Mouse (Mus musculus): Measurements from ENCODE around the gene 1190005I06Rik.

Gene 1190005I06Rik

DNA sequence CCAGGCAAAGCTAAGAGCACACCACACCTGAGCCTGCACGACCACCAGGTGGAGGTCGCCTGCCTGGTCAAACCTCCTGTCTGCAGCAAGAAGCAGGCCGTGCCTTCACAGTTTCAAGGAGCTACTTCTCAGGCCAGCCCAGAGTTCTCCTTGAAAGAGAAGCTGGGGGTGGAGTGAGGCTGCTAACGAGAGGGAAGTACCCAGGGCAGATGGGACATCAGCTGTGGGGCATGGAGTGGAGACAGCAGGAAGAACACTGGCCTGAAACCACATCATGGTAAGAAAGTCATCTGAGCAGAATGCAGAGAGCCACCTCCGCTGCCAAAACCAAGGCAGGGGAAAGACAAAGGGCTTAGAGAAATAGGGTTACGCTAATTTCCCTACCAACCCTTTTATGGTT is 17.1 kb upstream of the 1190005I06Rik start:
- H3K4me1 ChIP-seq (replicated peaks; ENCODE audit: low read depth, low read length), result peaks cover 80% of the 10 kb centered on the region
- peaks cover 71% of the 10 kb centered on the region for H3K36me3 ChIP-seq (ENCODE audit: insufficient read depth, low read length)
- H3K9me3 ChIP-seq (ENCODE audit: low read length), result no peaks in the 10 kb centered on the region
- TF ChIP-seq CTCF (conservative IDR thresholded peaks at IDR 0.05; ENCODE audit: low read length) (no peak), POU5F1 (IDR thresholded peaks at IDR 0.05; ENCODE audit: borderline replicate concordance, low read length) (no peak), NANOG (IDR thresholded peaks at IDR 0.05; ENCODE audit: borderline replicate concordance, low read length) (no peak)
- H3K4me3 ChIP-seq (replicated peaks; ENCODE audit: low read length), result no peak overlapping the region
- H3K27me3 ChIP-seq (ENCODE audit: insufficient read depth, low read length), result no peaks in the 10 kb centered on the region

DNA sequence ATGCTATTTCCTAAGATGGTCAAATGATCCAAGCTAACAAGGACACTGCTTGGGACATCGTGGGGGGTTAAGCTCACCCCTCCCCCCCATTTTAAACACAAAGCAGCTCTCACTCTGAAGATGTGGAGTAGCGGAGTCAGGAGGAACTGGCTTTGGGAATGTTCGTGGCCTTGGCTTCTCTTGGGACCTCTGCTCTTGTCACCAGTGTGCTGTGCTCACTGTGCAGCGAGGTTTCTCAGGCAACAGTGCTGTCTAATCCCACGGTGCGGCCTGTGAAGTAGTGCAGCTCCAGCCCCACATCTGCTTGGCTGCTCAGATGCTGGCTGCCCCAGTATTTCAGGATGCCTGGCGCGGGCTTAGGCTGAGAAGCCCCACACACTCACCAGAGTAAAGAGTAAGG is 10.0 kb upstream of the 1190005I06Rik start:
- H3K4me1 ChIP-seq (replicated peaks; ENCODE audit: low read depth, low read length), result peaks cover 98% of the 10 kb centered on the region

DNA sequence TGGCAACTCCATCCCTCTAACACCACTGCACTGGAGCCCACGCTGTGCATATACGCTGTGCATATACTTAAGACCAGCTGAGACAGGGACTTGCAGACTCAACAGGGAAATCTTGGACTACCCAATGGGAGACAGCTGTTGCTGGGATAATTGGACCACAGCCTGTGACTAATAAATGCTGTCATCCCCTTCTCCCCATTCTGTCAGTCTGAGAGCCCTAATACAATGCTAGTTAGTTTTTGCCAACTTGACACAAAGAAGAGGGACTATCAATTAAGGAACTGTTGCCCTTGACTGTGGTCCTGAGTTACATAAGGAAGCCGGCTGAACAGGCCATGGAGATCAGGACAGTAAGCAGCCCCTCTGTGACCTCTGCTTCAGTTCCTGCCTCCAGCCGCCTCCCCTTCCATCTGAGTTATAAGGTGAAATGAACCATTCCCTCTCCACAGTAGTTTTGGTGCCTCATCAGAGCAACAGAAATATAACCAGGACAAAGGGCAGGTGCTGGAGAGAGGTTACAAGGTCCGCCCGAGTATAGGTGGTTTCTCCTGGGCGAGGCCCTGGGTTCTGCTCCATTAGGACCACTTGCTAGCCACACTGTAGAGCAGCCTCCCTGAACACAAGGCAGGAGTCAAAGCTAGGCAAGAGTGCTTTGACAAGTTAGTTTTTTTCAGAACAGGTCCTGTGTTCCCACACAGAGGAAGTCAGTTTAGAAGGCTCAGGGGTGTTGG is 9.1 kb upstream of the 1190005I06Rik start:
- Histone ChIP-seq H3K4me1 (replicated peaks; ENCODE audit: low read depth, low read length) (peaks cover 95% of the 10 kb centered on the region), H3K27me3 (ENCODE audit: insufficient read depth, low read length) (no peaks in the 10 kb centered on the region), H3K9me3 (ENCODE audit: low read length) (no peaks in the 10 kb centered on the region), H3K36me3 (ENCODE audit: insufficient read depth, low read length) (peaks cover 90% of the 10 kb centered on the region), H3K4me3 (replicated peaks; ENCODE audit: low read length) (peak overlapping the region; percentile 17; the same call in 1 of the 2 replicates)
- TF ChIP-seq POU5F1 (IDR thresholded peaks at IDR 0.05; ENCODE audit: borderline replicate concordance, low read length) (no peak), NANOG (IDR thresholded peaks at IDR 0.05; ENCODE audit: borderline replicate concordance, low read length) (no peak), CTCF (conservative IDR thresholded peaks at IDR 0.05; ENCODE audit: low read length) (no peak)

More for the DNA sequence above, 10.0 kb upstream of the 1190005I06Rik start:
- no peaks in the 10 kb centered on the region for H3K27me3 ChIP-seq (ENCODE audit: insufficient read depth, low read length)
- H3K9me3 ChIP-seq (ENCODE audit: low read length), result no peaks in the 10 kb centered on the region
- H3K4me3 ChIP-seq (replicated peaks; ENCODE audit: low read length), result peak overlapping the region; percentile 17; the same call in 1 of the 2 replicates
- peaks cover 94% of the 10 kb centered on the region for H3K36me3 ChIP-seq (ENCODE audit: insufficient read depth, low read length)
- TF ChIP-seq NANOG (IDR thresholded peaks at IDR 0.05; ENCODE audit: borderline replicate concordance, low read length), result no peak; the same call in 1 of the 2 replicates

DNA sequence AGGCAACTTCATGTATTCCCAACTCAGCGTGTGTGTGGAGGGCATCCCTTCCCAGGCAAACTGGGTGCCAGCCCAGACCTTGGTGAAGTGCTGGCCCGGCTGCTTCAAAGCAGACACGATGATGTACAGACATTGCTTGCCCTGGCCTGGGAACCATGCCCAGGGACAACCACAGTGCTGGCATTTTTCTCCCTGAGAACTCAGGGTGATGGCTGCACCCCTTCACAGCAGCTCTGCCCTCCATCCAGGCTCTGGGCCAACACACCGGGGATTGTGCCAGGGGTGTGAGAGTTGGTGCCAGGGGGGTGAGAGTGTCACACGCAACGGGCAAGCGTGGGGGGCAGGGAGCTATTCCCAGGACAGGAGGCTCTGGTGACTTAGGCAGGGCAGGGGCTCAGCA is 2.8 kb downstream of the 1190005I06Rik start:
- peaks cover 37% of the 10 kb centered on the region for H3K4me1 ChIP-seq (replicated peaks; ENCODE audit: low read depth, low read length)
- H3K27me3 ChIP-seq (ENCODE audit: insufficient read depth, low read length), result peaks cover 19% of the 10 kb centered on the region
- H3K36me3 ChIP-seq (ENCODE audit: insufficient read depth, low read length), result no peaks in the 10 kb centered on the region
- no peak overlapping the region for H3K4me3 ChIP-seq (replicated peaks; ENCODE audit: low read length)
- no peaks in the 10 kb centered on the region for H3K9me3 ChIP-seq (ENCODE audit: low read length)
- TF ChIP-seq CTCF (conservative IDR thresholded peaks at IDR 0.05; ENCODE audit: low read length), result no peak
- TF ChIP-seq NANOG (IDR thresholded peaks at IDR 0.05; ENCODE audit: borderline replicate concordance, low read length), result no peak
- TF ChIP-seq POU5F1 (IDR thresholded peaks at IDR 0.05; ENCODE audit: borderline replicate concordance, low read length), result no peak

DNA sequence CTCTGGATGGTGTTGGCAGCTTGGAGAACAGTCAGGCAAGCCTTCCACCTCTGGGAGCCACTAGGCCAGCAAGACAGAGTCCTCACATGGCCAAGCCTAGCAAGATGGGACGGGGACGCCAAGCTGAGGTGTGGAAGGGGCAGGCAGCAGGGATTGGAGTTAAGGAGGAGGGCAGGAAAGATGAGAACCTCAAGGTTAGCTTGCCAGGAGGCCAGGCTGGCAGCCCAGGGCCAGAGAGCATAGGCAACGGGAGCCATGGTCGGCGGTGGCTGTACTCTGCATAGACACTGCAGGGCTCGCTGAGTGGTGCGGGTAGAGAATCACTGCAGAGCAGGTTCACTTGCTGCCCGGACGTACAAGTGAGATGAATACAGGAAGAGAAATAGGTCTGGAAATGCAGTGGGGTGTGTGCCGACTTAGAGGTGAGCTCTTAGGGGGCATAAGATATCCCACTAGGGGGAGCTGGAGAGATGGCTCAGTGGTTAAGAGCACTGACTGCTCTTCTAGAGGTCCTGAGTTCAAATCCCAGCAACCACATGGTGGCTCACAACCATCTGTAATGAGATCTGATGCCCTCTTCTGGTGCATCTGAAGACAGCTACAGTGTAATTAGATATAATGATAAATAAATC is 5.3 kb downstream of the 1190005I06Rik start:
- TF ChIP-seq CTCF (conservative IDR thresholded peaks at IDR 0.05; ENCODE audit: low read length), result peak; percentile 29
- TF ChIP-seq POU5F1 (IDR thresholded peaks at IDR 0.05; ENCODE audit: borderline replicate concordance, low read length), result no peak
- Histone ChIP-seq H3K27me3 (ENCODE audit: insufficient read depth, low read length) (peaks cover 26% of the 10 kb centered on the region), H3K4me3 (replicated peaks; ENCODE audit: low read length) (0 out of 2 replicates have a peak overlapping the region, but pooled peaks have one; percentile 13), H3K9me3 (ENCODE audit: low read length) (no peaks in the 10 kb centered on the region), H3K36me3 (ENCODE audit: insufficient read depth, low read length) (no peaks in the 10 kb centered on the region), H3K4me1 (replicated peaks; ENCODE audit: low read depth, low read length) (peaks cover 28% of the 10 kb centered on the region)

GRCm38 (mm10) chr8:120641245-120641644 is 6.2 kb downstream of the 1190005I06Rik start:
- Histone ChIP-seq H3K36me3 (ENCODE audit: insufficient read depth, low read length) (no peaks in the 10 kb centered on the region), H3K9me3 (ENCODE audit: low read length) (no peaks in the 10 kb centered on the region), H3K4me1 (replicated peaks; ENCODE audit: low read depth, low read length) (peaks cover 27% of the 10 kb centered on the region), H3K27me3 (ENCODE audit: insufficient read depth, low read length) (peaks cover 28% of the 10 kb centered on the region), H3K4me3 (replicated peaks; ENCODE audit: low read length) (no peak overlapping the region)
- TF ChIP-seq CTCF (conservative IDR thresholded peaks at IDR 0.05; ENCODE audit: low read length), result no peak

DNA sequence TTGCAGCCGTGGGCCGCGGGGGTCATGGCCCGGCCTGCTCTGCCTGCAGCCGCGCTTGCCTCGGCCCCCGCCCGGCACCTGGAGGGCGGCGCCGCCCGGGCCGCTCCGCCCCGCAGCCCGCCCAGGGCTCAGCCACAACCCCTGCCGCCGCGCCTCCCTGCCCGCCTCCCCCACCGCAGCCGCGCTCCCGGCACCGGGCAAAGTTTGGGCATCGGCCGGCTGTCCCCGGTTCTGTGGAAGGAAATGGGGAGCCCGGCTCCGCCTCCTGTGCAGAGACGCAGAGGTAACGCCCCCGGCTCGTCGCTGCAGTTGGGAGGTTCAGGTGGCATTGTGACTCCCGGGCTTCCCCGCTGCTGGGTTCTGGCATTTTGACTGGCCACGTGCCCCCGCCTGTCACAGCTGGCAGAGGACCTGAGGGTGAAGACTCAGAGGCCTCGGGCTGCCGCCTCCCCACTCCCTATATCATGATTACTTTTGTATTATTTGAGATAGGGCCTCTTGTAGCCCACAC is 13.0 kb downstream of the 1190005I06Rik start:
- TF ChIP-seq CTCF (conservative IDR thresholded peaks at IDR 0.05; ENCODE audit: low read length) (no peak), POU5F1 (IDR thresholded peaks at IDR 0.05; ENCODE audit: borderline replicate concordance, low read length) (no peak), NANOG (IDR thresholded peaks at IDR 0.05; ENCODE audit: borderline replicate concordance, low read length) (no peak)
- peaks cover 56% of the 10 kb centered on the region for H3K4me1 ChIP-seq (replicated peaks; ENCODE audit: low read depth, low read length)
- H3K27me3 ChIP-seq (ENCODE audit: insufficient read depth, low read length), result peaks cover 20% of the 10 kb centered on the region
- peaks cover 11% of the 10 kb centered on the region; the same call in 1 of the 2 replicates for H3K36me3 ChIP-seq (ENCODE audit: insufficient read depth, low read length)
- H3K4me3 ChIP-seq (replicated peaks; ENCODE audit: low read length), result peak overlapping the region; percentile 82
- no peaks in the 10 kb centered on the region for H3K9me3 ChIP-seq (ENCODE audit: low read length)

GRCm38 (mm10) chr8:120633665-120634271 is 13.7 kb downstream of the 1190005I06Rik start:
- Histone ChIP-seq H3K9me3 (ENCODE audit: low read length) (no peaks in the 10 kb centered on the region), H3K36me3 (ENCODE audit: insufficient read depth, low read length) (peaks cover 15% of the 10 kb centered on the region; the same call in 1 of the 2 replicates), H3K27me3 (ENCODE audit: insufficient read depth, low read length) (peaks cover 20% of the 10 kb centered on the region), H3K4me3 (replicated peaks; ENCODE audit: low read length) (peak overlapping the region; percentile 82), H3K4me1 (replicated peaks; ENCODE audit: low read depth, low read length) (peaks cover 63% of the 10 kb centered on the region)
- TF ChIP-seq NANOG (IDR thresholded peaks at IDR 0.05; ENCODE audit: borderline replicate concordance, low read length), result no peak
- no peak for TF ChIP-seq POU5F1 (IDR thresholded peaks at IDR 0.05; ENCODE audit: borderline replicate concordance, low read length)
- TF ChIP-seq CTCF (conservative IDR thresholded peaks at IDR 0.05; ENCODE audit: low read length), result no peak

All from E14TG2a.4 (cell line).